Mouse (Mus musculus): Measurements from ENCODE around the gene Serpine2. TPM values are rescaled to one million over a fixed set of nuclear protein-coding genes. Genes with fewer than 3 reads are reported as not detected.

The Serpine2 gene
- polyA plus RNA-seq, 1 experiment from 2014 or later = 101 TPM

DNA sequence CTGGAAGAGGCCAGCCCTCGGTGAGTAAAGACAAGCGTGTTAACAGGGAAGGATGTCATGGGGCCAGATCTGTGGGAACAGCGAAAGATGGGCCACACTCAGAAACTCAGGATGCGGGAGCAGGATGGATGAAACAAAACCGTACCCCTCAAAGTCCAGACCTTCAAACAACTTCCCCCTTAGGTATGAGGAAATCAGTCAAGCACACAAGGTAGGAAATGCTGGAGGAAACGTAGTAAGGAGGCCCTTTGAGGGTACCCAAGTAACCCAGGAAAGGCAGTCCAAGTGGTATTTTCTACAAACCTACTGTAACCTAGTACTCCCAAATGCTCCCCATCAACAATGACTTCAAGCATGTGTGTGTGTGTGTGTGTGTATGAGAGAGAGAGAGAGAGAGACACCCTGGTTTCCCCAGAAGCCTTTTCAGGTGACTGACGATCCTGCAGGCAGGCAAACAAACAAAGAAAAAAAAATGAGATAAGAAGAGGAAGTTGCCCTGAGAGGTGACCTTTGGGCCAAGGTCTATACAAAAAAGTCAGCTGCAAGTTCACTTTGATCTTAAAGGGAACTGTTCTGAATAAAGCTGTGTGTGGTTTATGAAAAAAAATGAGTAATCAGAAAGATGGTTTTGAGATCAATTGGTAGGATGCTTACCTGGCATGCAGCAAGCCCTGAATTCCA, 108.8 kb downstream of the Serpine2 start:
- no peak overlapping the region; the same call in 1 of the 2 replicates for H3K27ac ChIP-seq (replicated peaks)
- 84% methylated on average over 7 of the region's 7 CpGs for WGBS
- no peaks in the 10 kb centered on the region for H3K9me3 ChIP-seq
- peaks cover 13% of the 10 kb centered on the region; the same call in 1 of the 2 replicates for H3K4me1 ChIP-seq
- H3K27me3 ChIP-seq (replicated peaks; ENCODE audit: low read depth, poor library complexity, severe bottlenecking) = no peaks in the 10 kb centered on the region
- no peak overlapping the region for H3K4me3 ChIP-seq
- 0 out of 2 replicates have a peak, but pooled peaks cover 3% of the 10 kb centered on the region for H3K36me3 ChIP-seq (replicated peaks)
- DNase-seq (ENCODE audit: low spot score) = no peak

DNA sequence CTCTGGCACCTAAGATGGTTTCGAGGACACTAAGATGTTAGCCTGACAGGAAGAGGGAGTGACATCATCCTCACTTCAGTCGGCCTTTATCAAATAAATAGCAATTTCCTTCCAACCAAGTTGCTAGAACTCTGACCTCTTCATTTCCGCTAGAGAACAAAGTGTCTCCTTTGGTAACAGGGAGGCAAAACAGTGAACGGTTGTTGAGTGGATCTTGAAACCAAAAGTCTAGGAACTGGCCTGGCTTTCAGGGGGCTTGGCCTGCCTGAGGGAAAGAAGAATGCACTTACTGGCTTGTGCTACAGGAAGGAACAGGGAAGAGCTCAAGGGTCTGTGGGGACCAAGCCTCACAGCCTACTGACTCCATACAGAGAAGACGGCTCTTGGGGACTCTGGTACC, 109.8 kb downstream of the Serpine2 start:
- 0 out of 2 replicates have a peak, but pooled peaks cover 3% of the 10 kb centered on the region for H3K36me3 ChIP-seq (replicated peaks)
- WGBS = 55% methylated on average over 5 of the region's 5 CpGs
- H3K27me3 ChIP-seq (replicated peaks; ENCODE audit: low read depth, poor library complexity, severe bottlenecking) = no peaks in the 10 kb centered on the region
- H3K27ac ChIP-seq (replicated peaks) = no peak overlapping the region
- no peak for DNase-seq (ENCODE audit: low spot score)
- no peaks in the 10 kb centered on the region for H3K9me3 ChIP-seq
- H3K4me3 ChIP-seq = no peak overlapping the region
- H3K4me1 ChIP-seq = 0 out of 2 replicates have a peak, but pooled peaks cover 4% of the 10 kb centered on the region

DNA sequence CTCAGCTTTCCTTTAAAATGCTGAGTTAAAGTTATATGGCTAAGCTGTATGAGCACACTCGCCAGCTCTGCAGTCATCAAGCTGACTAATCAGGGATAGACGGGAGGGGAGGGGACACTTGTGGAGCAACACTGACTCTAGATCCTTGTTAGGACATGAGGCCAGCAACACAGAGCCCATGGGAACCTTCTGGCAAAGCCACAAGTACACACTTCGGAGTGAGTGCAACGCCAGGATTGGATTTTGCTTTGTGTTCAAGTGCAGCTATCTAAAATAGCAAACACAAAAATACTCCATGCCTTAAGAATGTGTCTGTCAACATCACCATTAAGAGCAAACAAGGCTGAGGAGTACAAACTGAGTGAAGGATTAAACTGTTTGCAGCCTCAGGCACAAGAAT, 114.9 kb downstream of the Serpine2 start:
- no peak for DNase-seq (ENCODE audit: low spot score)
- Histone ChIP-seq H3K4me3 (no peak overlapping the region), H3K4me1 (no peaks in the 10 kb centered on the region), H3K27me3 (replicated peaks; ENCODE audit: low read depth, poor library complexity, severe bottlenecking) (no peaks in the 10 kb centered on the region), H3K27ac (replicated peaks) (no peak overlapping the region), H3K36me3 (replicated peaks) (no peaks in the 10 kb centered on the region), H3K9me3 (no peaks in the 10 kb centered on the region)
- 91% methylated on average over 4 of the region's 4 CpGs for WGBS

Other genes with a start within 250 kb of the Serpine2 start
- 0.24 and 0.41 TPM in 2 replicates for gene Ap1s3, start 189.2 kb downstream of the Serpine2 start, polyA plus RNA-seq (2016; fragmentation: Nextera tagmentation; extraction: Ambion mirVana)
- gene Mrpl44, start 85.2 kb downstream of the Serpine2 start, polyA plus RNA-seq (2016; fragmentation: Nextera tagmentation; extraction: Ambion mirVana) = 60.6 and 61.1 TPM in 2 replicates
- 32.4 and 34.4 TPM in 2 replicates for gene Wdfy1, start 85.0 kb downstream of the Serpine2 start, polyA plus RNA-seq (2016; fragmentation: Nextera tagmentation; extraction: Ambion mirVana)

All from embryonic facial prominence, embryonic 10.5 days (tissue).